Mouse (Mus musculus): Measurements from ENCODE around the gene Dnajc5. TPM values are rescaled to one million over a fixed set of nuclear protein-coding genes. Genes with fewer than 3 reads are reported as not detected.

Gene Dnajc5
- 218 and 230 TPM in 2 replicates for polyA plus RNA-seq (2012; rRNA removed)

- no peaks in the 10 kb centered on the region for H3K27me3 ChIP-seq (ENCODE audit: control insufficient read depth, insufficient read depth, low read length)
- peak; percentile 98 to 99 for DNase-seq
- H3K4me1 ChIP-seq (ENCODE audit: control insufficient read depth, insufficient read depth, low read length): peaks cover 3% of the 10 kb centered on the region; the same call in 1 of the 2 replicates
- under 1% methylated on average over 74 of the region's 74 CpGs for WGBS
- peak within 1 kb of the TSS; percentile 67 for H3K4me3 ChIP-seq (replicated peaks; ENCODE audit: insufficient read depth, low read depth, low read length)
- H3K27ac ChIP-seq (ENCODE audit: insufficient read depth, low read length): peak within 1 kb of the TSS; percentile 74
- TF ChIP-seq CTCF (IDR thresholded peaks at IDR 0.05; ENCODE audit: borderline replicate concordance, insufficient read depth, low read depth, low read length) (no peak), POLR2A (IDR thresholded peaks at IDR 0.05; ENCODE audit: borderline replicate concordance, insufficient read depth, low read length) (peak; percentile 66; the same call in 1 of the 2 replicates)
Observed at GRCm38 (mm10) chr2:181520118-181520935, at the start of gene Dnajc5. Gene Dnajc5, plus strand, starts transcription at chr2:181520485.

- Histone ChIP-seq H3K27me3 (ENCODE audit: control insufficient read depth, insufficient read depth, low read length) (no peaks in the 10 kb centered on the region), H3K4me3 (replicated peaks; ENCODE audit: insufficient read depth, low read depth, low read length) (no peak overlapping the region), H3K27ac (ENCODE audit: insufficient read depth, low read length) (0 out of 2 replicates have a peak overlapping the region, but pooled peaks have one; percentile 1), H3K4me1 (ENCODE audit: control insufficient read depth, insufficient read depth, low read length) (peaks cover 16% of the 10 kb centered on the region)
- WGBS: 22% methylated on average over 5 of the region's 5 CpGs
- no peak for TF ChIP-seq POLR2A (IDR thresholded peaks at IDR 0.05; ENCODE audit: borderline replicate concordance, insufficient read depth, low read length)
- TF ChIP-seq CTCF (IDR thresholded peaks at IDR 0.05; ENCODE audit: borderline replicate concordance, insufficient read depth, low read depth, low read length): no peak
- DNase-seq: no peak
Observed at GRCm38 (mm10) chr2:181471246-181471645, 49.0 kb upstream of the Dnajc5 start.

GRCm38 (mm10) chr2:181472256-181472827 lies 47.9 kb upstream of the Dnajc5 start:
- WGBS: 79% methylated on average over 1 of the region's 1 CpGs
- Histone ChIP-seq H3K27ac (ENCODE audit: insufficient read depth, low read length) (no peak overlapping the region), H3K4me3 (replicated peaks; ENCODE audit: insufficient read depth, low read depth, low read length) (no peak overlapping the region), H3K4me1 (ENCODE audit: control insufficient read depth, insufficient read depth, low read length) (peaks cover 16% of the 10 kb centered on the region), H3K27me3 (ENCODE audit: control insufficient read depth, insufficient read depth, low read length) (no peaks in the 10 kb centered on the region)
- no peak for DNase-seq
- TF ChIP-seq POLR2A (IDR thresholded peaks at IDR 0.05; ENCODE audit: borderline replicate concordance, insufficient read depth, low read length) (no peak), CTCF (IDR thresholded peaks at IDR 0.05; ENCODE audit: borderline replicate concordance, insufficient read depth, low read depth, low read length) (no peak)

DNA sequence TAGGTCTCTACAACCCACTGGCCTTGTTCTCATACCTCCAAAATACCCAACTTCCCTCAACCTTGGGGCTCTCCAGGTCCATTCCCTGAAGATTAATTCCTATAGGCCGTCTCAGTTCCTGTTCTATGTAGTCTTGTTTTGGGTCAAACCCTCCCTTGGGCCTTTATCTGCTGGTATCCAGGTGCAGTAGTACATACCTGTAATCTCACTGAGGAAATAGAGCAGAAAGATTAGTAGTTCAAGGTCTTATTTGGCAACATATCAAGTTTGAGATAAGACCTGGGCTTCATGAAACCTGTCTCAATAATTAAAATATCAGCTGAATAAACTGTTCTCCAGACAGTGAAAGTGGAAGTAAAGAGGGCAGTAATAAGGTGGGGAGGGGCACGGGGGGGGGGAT lies 37.2 kb upstream of the Dnajc5 start:
- TF ChIP-seq CTCF (IDR thresholded peaks at IDR 0.05; ENCODE audit: borderline replicate concordance, insufficient read depth, low read depth, low read length) (no peak), POLR2A (IDR thresholded peaks at IDR 0.05; ENCODE audit: borderline replicate concordance, insufficient read depth, low read length) (no peak)
- no peak for DNase-seq
- WGBS: 17% methylated on average over 2 of the region's 2 CpGs

GRCm38 (mm10) chr2:181483562-181484318 lies 36.5 kb upstream of the Dnajc5 start:
- Histone ChIP-seq H3K4me1 (ENCODE audit: control insufficient read depth, insufficient read depth, low read length) (peaks cover 11% of the 10 kb centered on the region; the same call in 1 of the 2 replicates), H3K27ac (ENCODE audit: insufficient read depth, low read length) (0 out of 2 replicates have a peak overlapping the region, but pooled peaks have one; percentile 46), H3K27me3 (ENCODE audit: control insufficient read depth, insufficient read depth, low read length) (no peaks in the 10 kb centered on the region), H3K4me3 (replicated peaks; ENCODE audit: insufficient read depth, low read depth, low read length) (no peak overlapping the region)
- 28% methylated on average over 7 of the region's 7 CpGs for WGBS
- no peak for TF ChIP-seq POLR2A (IDR thresholded peaks at IDR 0.05; ENCODE audit: borderline replicate concordance, insufficient read depth, low read length)
- TF ChIP-seq CTCF (IDR thresholded peaks at IDR 0.05; ENCODE audit: borderline replicate concordance, insufficient read depth, low read depth, low read length): peak; percentile 52; the same call in 1 of the 2 replicates
- DNase-seq: peak; percentile 59 to 67

More for the DNA sequence above, 37.2 kb upstream of the Dnajc5 start:
- Histone ChIP-seq H3K27me3 (ENCODE audit: control insufficient read depth, insufficient read depth, low read length) (no peaks in the 10 kb centered on the region), H3K4me1 (ENCODE audit: control insufficient read depth, insufficient read depth, low read length) (peaks cover 11% of the 10 kb centered on the region; the same call in 1 of the 2 replicates), H3K27ac (ENCODE audit: insufficient read depth, low read length) (no peak overlapping the region), H3K4me3 (replicated peaks; ENCODE audit: insufficient read depth, low read depth, low read length) (no peak overlapping the region)

GRCm38 (mm10) chr2:181484456-181485233 lies 35.6 kb upstream of the Dnajc5 start:
- 58% methylated on average over 6 of the region's 6 CpGs for WGBS
- Histone ChIP-seq H3K4me1 (ENCODE audit: control insufficient read depth, insufficient read depth, low read length) (peaks cover 11% of the 10 kb centered on the region; the same call in 1 of the 2 replicates), H3K27ac (ENCODE audit: insufficient read depth, low read length) (no peak overlapping the region), H3K4me3 (replicated peaks; ENCODE audit: insufficient read depth, low read depth, low read length) (no peak overlapping the region), H3K27me3 (ENCODE audit: control insufficient read depth, insufficient read depth, low read length) (no peaks in the 10 kb centered on the region)
- no peak for TF ChIP-seq CTCF (IDR thresholded peaks at IDR 0.05; ENCODE audit: borderline replicate concordance, insufficient read depth, low read depth, low read length)
- no peak for TF ChIP-seq POLR2A (IDR thresholded peaks at IDR 0.05; ENCODE audit: borderline replicate concordance, insufficient read depth, low read length)
- no peak for DNase-seq

GRCm38 (mm10) chr2:181485741-181486140 lies 34.5 kb upstream of the Dnajc5 start:
- WGBS: 52% methylated on average over 1 of the region's 1 CpGs
- Histone ChIP-seq H3K4me3 (replicated peaks; ENCODE audit: insufficient read depth, low read depth, low read length) (no peak overlapping the region), H3K27ac (ENCODE audit: insufficient read depth, low read length) (no peak overlapping the region), H3K27me3 (ENCODE audit: control insufficient read depth, insufficient read depth, low read length) (no peaks in the 10 kb centered on the region), H3K4me1 (ENCODE audit: control insufficient read depth, insufficient read depth, low read length) (peaks cover 11% of the 10 kb centered on the region; the same call in 1 of the 2 replicates)
- TF ChIP-seq POLR2A (IDR thresholded peaks at IDR 0.05; ENCODE audit: borderline replicate concordance, insufficient read depth, low read length) (no peak), CTCF (IDR thresholded peaks at IDR 0.05; ENCODE audit: borderline replicate concordance, insufficient read depth, low read depth, low read length) (no peak)
- no peak for DNase-seq

Measured in cerebellum, adult 2 months (tissue).